In genomic region chr5:105817248-105817976, GRCm38 (mm10) we compare ENCODE assay signal across 8 mouse cellular contexts. TPM values are rescaled to one million over a fixed set of nuclear protein-coding genes. Genes with fewer than 3 reads are reported as not detected.
DNase-seq lines count a peak whose midpoint lies in the region; ATAC-seq and TF ChIP-seq lines count a peak whose summit lies in the region.

No protein-coding gene starts in this region.

- H3K27ac ChIP-seq in midbrain, postnatal 0 days (ENCODE audit: low read depth, low read length): no peak overlapping the region
- H3K27ac ChIP-seq in midbrain, embryonic 11.5 days (ENCODE audit: low read depth, low read length): no peak overlapping the region
- no peak overlapping the region for H3K27ac ChIP-seq in forebrain, embryonic 16.5 days (ENCODE audit: low read length)

- 72% methylated on average over 9 of the region's 9 CpGs for WGBS in midbrain, postnatal 0 days
- WGBS in midbrain, embryonic 11.5 days: 90% methylated on average over 9 of the region's 9 CpGs
- WGBS in forebrain, embryonic 16.5 days: 50% methylated on average over 9 of the region's 9 CpGs

- 0 out of 2 replicates have a peak, but pooled peaks cover 8% of the 10 kb centered on the region for H3K9me3 ChIP-seq in midbrain, postnatal 0 days (ENCODE audit: low read length)
- peaks cover 3% of the 10 kb centered on the region; the same call in 1 of the 2 replicates for H3K9me3 ChIP-seq in midbrain, embryonic 11.5 days (ENCODE audit: control insufficient read depth, low read length)
- peaks cover 12% of the 10 kb centered on the region for H3K9me3 ChIP-seq in forebrain, embryonic 16.5 days (ENCODE audit: control insufficient read depth, low read length)

- H3K36me3 ChIP-seq in midbrain, postnatal 0 days (ENCODE audit: insufficient read depth, low read length): peaks cover 17% of the 10 kb centered on the region
- peaks cover 15% of the 10 kb centered on the region for H3K36me3 ChIP-seq in midbrain, embryonic 11.5 days (ENCODE audit: control insufficient read depth, insufficient read depth, low read length)
- peaks cover 18% of the 10 kb centered on the region for H3K36me3 ChIP-seq in forebrain, embryonic 16.5 days (ENCODE audit: control insufficient read depth, insufficient read depth)

- no peak for TF ChIP-seq CTCF in midbrain, postnatal 0 days (IDR thresholded peaks at IDR 0.05)

- no peak for ATAC-seq in midbrain, postnatal 0 days (ENCODE audit: low FRiP score)
- ATAC-seq in midbrain, embryonic 11.5 days (ENCODE audit: low FRiP score): no peak
- ATAC-seq in forebrain, embryonic 16.5 days: peak; percentile 51; the same call in 1 of the 2 replicates

- peak; percentile 47 for DNase-seq in gastrocnemius, postnatal 10 days
- DNase-seq in gastrocnemius, postnatal 4 days (ENCODE audit: low spot score in 2 of 2): no peak
- DNase-seq in midbrain, postnatal 0 days (ENCODE audit: low spot score): peak; percentile 70
- no peak for DNase-seq in midbrain, embryonic 11.5 days (ENCODE audit: low spot score, missing footprints)
- DNase-seq in lung, postnatal 14 days: peak; percentile 61
- DNase-seq in thymus, postnatal 10 days (ENCODE audit: low spot score in 2 of 2): no peak
- DNase-seq in layer of hippocampus, postnatal 14 days (ENCODE audit: low spot score in 2 of 2): no peak

- no peak overlapping the region for H3K4me3 ChIP-seq in midbrain, postnatal 0 days (ENCODE audit: low read depth, low read length)
- no peak overlapping the region for H3K4me3 ChIP-seq in midbrain, embryonic 11.5 days (ENCODE audit: low read depth, low read length)
- no peak overlapping the region for H3K4me3 ChIP-seq in forebrain, embryonic 16.5 days (replicated peaks; ENCODE audit: low read length)

- H3K9ac ChIP-seq in midbrain, postnatal 0 days (replicated peaks; ENCODE audit: low read length, poor library complexity, severe bottlenecking): no peak overlapping the region
- H3K9ac ChIP-seq in midbrain, embryonic 11.5 days (ENCODE audit: low read length): no peak overlapping the region
- no peak overlapping the region for H3K9ac ChIP-seq in forebrain, embryonic 16.5 days (replicated peaks; ENCODE audit: low read depth, low read length)

- H3K27me3 ChIP-seq in midbrain, postnatal 0 days (ENCODE audit: insufficient read depth, low read length): no peaks in the 10 kb centered on the region
- no peaks in the 10 kb centered on the region for H3K27me3 ChIP-seq in midbrain, embryonic 11.5 days (ENCODE audit: control insufficient read depth, insufficient read depth, low read length)
- no peaks in the 10 kb centered on the region for H3K27me3 ChIP-seq in forebrain, embryonic 16.5 days (replicated peaks; ENCODE audit: control insufficient read depth, insufficient read depth, low read length)

- no peaks in the 10 kb centered on the region for H3K4me1 ChIP-seq in midbrain, postnatal 0 days (ENCODE audit: insufficient read depth, low read length)
- peaks cover 4% of the 10 kb centered on the region; the same call in 1 of the 2 replicates for H3K4me1 ChIP-seq in midbrain, embryonic 11.5 days (ENCODE audit: control insufficient read depth, insufficient read depth, low read length)
- peaks cover 15% of the 10 kb centered on the region; the same call in 1 of the 2 replicates for H3K4me1 ChIP-seq in forebrain, embryonic 16.5 days (replicated peaks; ENCODE audit: control insufficient read depth, insufficient read depth, low read length)

- H3K4me2 ChIP-seq in midbrain, postnatal 0 days (ENCODE audit: low read depth, low read length, poor library complexity, severe bottlenecking): no peak overlapping the region
- H3K4me2 ChIP-seq in midbrain, embryonic 11.5 days: no peak overlapping the region
- no peak overlapping the region for H3K4me2 ChIP-seq in forebrain, embryonic 16.5 days (ENCODE audit: low read length)

RNA-seq across cellular contexts. Expression of gene Zfp326, which starts 59.0 kb away (rescaled TPM):
- total RNA-seq in gastrocnemius, postnatal 10 days (2021): 10 to 100 TPM; 16.3 to 21.0 TPM
- 10 to 100 TPM; 25.2 to 31.1 TPM for total RNA-seq in gastrocnemius, postnatal 4 days (2021)
- total RNA-seq in midbrain, postnatal 0 days (2014; rRNA removed): 17.7 and 30.5 TPM in 2 replicates
- polyA plus RNA-seq in midbrain, postnatal 0 days (2015; fragmentation: Nextera tagmentation; extraction: Ambion mirVana): 26.6 and 40.8 TPM in 2 replicates
- polyA plus RNA-seq in midbrain, embryonic 11.5 days (2014; fragmentation: Nextera tagmentation; extraction: Ambion mirVana): 43.3 and 50.6 TPM in 2 replicates
- 50.0 and 56.3 TPM in 2 replicates for polyA plus RNA-seq in forebrain, embryonic 16.5 days (2015; fragmentation: Nextera tagmentation; extraction: Ambion mirVana)
- 10 to 100 TPM; 34.9 to 38.6 TPM for total RNA-seq in layer of hippocampus, postnatal 14 days (2021)

Comparison
In these comparisons a context has a peak if more than half of its experiments do, and no peak if none do; other contexts are left out.
1. DNase-seq: peak in gastrocnemius, postnatal 10 days (single experiment), midbrain, postnatal 0 days (single experiment) and lung, postnatal 14 days (single experiment); none in gastrocnemius, postnatal 4 days (0 of 2), midbrain, embryonic 11.5 days (single experiment), thymus, postnatal 10 days (0 of 2) and layer of hippocampus, postnatal 14 days (0 of 2).